Mouse (Mus musculus): ENCODE measurements around the gene Adgre5. TPM values are rescaled to one million over a fixed set of nuclear protein-coding genes. Genes with fewer than 3 reads are reported as not detected.

The Adgre5 gene
- total RNA-seq, 2 experiments from 2014 or later, result 11.9 to 12.6 TPM

GRCm38 (mm10) chr8:83756273-83756672 lies 15.1 kb upstream of the Adgre5 start:
- no peak for DNase-seq (ENCODE audit: low spot score in 2 of 2)

DNA sequence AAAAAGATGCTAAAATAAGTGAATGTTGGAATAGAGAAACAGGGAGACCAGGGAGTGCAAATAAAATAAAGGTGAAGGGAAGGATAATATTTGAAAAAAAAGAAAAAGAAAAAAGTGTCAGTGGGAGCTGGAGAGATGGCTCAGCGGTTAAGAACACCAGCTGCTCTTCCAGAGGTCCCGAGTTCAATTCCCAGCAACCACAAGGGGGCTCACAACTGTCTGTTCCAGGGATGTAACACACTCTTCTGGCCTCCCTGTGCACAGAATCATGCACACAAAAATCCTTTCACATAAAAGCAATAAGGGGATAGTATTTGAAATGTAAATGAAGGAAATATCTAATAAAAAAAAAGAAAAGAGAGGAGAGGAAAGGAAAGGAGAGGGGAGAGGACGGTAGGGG lies 13.0 kb upstream of the Adgre5 start:
- no peak for DNase-seq (ENCODE audit: low spot score in 2 of 2)

DNA sequence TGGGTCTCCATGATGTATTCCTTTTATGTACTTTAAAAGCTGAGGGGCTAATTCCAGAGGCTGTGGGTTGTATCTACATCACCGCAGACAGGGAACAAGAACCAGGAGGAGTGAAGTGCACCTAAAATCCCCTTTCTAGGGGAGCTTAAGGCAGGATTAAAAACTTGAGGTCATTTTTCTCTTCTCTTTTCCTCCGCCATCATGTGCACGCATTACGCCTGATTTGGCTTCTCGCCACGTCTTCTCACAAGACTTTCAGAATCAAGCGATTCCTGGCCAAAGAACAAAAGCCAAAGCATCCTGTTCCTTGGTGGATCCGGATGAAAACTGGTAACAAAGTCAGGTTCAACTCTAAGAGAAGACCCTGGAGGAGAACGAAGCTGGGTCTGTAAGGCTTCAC lies 8.1 kb upstream of the Adgre5 start:
- no peak for DNase-seq (ENCODE audit: low spot score in 2 of 2)

DNA sequence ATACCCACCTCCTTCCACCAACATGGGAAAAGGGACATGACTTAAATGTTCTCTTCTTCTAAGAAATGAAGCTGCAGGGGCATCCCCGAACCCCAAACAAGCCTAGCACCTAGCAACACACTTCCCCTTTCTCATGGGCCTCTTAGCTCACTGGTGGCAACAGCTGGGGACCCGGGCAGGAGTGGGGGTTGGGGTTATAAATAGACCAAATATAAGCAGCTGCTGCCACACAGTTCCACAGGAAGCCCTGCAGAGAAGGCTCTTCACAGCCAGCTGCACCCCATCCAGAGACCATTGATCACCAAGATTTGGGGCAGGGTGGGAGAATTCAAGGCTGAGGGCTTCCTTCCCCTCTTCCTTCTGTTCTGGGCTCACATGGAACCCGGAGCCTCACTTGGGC lies 7.6 kb upstream of the Adgre5 start:
- DNase-seq (ENCODE audit: low spot score in 2 of 2), result no peak

DNA sequence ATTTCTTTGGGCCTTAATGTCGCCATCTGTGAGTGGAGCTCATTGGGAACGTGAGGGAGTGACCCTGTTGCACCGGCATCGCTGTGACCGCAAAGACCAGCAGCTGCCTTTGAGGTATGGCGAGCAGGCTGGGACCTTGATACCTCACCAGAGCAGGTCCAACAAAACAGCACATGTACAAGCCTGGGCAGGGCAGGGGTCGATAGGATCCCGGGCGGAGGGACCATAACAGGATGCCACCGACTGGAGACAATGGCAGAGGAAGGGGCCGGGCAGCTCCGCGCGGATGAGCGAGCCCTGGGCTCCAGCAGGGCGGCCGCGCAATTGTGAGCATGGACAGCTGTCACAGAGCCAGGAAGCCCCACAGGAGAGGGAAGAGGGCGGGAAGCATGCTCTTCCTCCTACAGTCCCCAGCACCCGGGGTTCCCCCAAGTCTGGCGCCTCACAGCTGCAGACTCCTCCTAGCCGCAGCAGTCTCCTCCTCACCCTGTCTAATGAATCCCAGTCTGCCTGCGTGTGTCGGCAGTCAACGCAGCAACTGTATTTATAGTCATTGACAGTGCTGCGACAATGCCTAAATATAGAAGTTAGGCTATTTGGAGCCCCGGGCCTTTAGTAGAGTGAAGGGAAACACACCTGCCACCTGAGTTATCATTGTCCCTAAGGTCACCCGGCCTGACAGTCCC lies 6.7 kb upstream of the Adgre5 start:
- DNase-seq (ENCODE audit: low spot score in 2 of 2), result peak in 1 of 2 experiments; percentile 19

- no peak for DNase-seq (ENCODE audit: low spot score in 2 of 2)
Measured at GRCm38 (mm10) chr8:83744070-83744469, 2.9 kb upstream of the Adgre5 start.

DNA sequence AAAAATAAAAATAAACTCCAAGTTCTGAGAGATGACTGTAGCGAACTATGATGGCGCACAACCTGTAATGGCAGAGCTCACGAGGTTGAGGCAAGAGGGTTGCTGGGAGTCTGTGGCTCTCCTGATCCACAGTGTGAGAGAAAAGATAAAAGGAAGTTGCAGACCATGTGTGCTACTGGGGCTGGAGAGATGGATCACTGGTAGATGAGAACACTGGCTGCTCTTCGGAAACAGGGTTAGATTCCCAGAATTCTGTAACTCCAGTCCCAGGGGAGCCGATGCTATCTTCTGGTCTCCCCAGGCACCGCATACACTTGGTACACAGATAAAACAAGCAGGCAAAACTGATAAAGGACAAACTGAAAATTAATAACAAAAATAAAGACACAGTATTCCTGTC lies 1.8 kb upstream of the Adgre5 start:
- no peak for DNase-seq (ENCODE audit: low spot score in 2 of 2)

GRCm38 (mm10) chr8:83741849-83742655 lies 926 bp upstream of the Adgre5 start:
- no peak for DNase-seq (ENCODE audit: low spot score in 2 of 2)

DNA sequence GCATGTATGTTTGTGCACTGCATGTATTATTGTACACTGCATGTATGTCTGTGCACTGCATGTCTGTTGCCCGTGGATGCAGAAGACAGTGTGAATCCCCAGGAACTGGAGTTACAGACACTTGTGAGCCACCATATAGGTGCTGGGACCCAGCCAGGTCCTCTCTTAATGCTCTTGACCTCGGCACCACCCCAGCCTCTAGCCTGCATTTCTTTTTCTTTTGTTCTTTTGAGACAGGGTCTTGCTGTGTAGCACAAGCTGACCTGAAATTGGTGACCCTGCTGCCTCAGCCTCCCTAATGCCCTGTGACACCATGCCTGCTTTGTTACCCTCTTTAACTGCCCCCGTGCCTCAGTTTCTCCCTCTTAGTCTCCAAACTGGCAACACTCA lies 545 bp downstream of the Adgre5 start:
- DNase-seq (ENCODE audit: low spot score in 2 of 2), result no peak

- no peak for DNase-seq (ENCODE audit: low spot score in 2 of 2)
Measured at GRCm38 (mm10) chr8:83739711-83740468, 1.2 kb downstream of the Adgre5 start.

DNA sequence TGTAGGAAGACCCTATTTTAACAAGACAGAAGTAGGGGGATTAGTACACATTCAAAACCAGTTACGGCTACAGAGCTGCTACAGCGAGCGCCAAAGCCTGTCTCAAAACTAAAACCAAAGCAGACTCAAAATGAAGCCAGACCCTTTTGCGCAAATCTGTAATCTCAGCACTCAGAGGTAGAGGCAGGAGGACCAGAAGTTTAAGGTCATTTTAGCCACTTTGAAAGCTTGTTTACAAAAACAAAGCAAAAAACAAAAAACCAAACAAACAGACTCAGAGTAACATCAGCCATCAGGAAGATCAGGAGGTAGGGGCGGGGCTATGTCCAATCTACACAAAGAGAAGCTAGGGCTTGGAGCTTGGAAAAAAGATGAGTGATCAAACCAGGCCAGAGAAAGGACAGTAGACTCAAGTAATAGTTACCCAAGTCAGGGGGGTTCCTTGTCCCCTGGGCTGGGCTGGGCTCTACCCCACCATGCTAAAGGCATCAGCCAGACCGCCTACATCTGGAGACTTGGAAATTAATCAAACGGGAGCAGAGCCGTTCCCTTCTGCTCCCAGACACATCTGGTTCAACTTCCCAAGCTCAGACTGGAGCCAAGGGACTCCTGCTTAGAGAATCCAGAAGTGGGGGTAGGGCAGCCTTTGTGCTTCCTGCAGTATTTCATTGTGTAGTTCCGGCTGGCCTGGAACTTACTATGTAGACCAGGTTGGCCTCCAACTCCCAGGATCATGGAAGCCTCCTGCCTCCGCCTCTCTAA lies 2.0 kb downstream of the Adgre5 start:
- no peak for DNase-seq (ENCODE audit: low spot score in 2 of 2)

- DNase-seq (ENCODE audit: low spot score in 2 of 2), result no peak
Measured at GRCm38 (mm10) chr8:83737852-83738562, 3.1 kb downstream of the Adgre5 start.

- DNase-seq (ENCODE audit: low spot score in 2 of 2), result no peak
Measured at GRCm38 (mm10) chr8:83737346-83737745, 3.8 kb downstream of the Adgre5 start.

- DNase-seq (ENCODE audit: low spot score in 2 of 2), result no peak
Measured at GRCm38 (mm10) chr8:83736681-83737080, 4.4 kb downstream of the Adgre5 start.

DNA sequence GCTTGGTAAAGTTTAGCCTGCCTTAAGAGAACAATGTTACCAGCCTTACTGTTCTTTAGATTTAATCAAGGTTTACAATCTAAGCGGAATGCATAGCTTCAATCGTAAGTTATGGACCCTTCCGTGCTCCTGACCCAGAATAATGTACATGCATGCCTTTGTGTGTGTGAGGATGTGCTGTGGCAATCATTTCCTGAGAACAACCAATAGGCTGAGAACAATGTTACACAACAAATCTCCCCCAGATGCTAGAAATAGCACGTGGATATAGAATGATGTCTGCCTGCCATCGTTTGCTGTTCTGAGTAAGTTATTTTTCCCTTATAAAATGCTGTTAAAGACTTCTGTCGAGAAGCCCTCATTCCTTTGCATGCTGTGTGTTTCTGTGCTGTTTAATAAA lies 8.2 kb downstream of the Adgre5 start:
- no peak for DNase-seq (ENCODE audit: low spot score in 2 of 2)

DNA sequence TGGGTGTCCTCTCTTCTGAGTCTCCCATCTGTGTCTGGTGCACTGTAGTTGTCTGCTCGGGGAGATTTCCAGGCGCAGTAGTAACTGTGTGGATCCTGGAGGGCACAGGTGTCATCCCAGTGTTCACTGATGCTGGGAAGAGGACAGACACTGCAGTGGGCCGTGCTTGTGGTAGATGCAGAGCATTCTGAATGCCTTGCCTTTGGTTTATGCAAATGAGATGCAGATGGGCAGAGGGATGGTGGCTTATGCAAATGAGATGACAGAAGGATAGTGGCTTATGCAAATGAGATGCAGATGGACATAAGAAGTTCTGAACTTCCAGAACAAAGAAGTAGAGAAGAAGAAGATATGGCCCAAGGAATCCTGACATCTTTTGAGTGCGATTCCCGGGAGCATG lies 9.2 kb downstream of the Adgre5 start:
- no peak for DNase-seq (ENCODE audit: low spot score in 2 of 2)

DNA sequence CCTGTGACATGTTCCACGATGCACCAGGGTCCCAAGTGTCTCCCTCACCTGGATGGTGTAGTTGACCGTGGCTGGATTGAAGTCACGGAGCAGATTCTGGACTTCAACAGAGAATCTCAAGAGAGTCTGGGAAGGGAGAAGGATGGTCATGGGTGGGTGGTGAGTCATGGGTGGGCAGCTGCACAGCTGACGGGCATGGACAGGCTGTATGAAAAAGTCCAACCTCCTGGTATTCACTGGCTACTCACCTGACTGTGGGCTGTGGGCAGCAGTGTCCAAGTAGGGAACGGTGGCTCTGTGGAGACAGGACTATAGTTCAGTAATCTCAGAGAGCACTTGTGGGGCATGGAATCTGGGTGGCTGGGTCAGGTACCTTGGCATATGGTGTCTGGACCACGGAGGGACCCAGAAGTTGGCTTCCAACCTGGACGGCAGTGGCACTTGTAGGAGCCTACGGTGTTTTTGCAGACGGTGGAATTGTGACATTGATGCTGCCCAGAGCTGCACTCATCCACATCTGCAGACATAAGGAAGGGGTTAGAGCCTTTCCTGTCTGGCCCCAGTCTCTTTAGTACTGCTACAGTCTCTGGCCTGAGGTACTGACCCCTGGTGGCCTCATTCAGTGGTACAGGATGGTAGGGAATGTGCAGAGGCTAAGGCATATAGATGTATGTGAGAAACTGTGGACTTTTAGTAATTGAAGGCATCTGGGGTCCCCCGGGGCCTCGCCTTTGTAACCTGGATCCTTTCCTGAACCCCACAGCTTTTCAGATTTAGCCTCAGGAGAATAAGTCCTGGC lies 11.9 kb downstream of the Adgre5 start:
- DNase-seq (ENCODE audit: low spot score in 2 of 2), result no peak

DNA sequence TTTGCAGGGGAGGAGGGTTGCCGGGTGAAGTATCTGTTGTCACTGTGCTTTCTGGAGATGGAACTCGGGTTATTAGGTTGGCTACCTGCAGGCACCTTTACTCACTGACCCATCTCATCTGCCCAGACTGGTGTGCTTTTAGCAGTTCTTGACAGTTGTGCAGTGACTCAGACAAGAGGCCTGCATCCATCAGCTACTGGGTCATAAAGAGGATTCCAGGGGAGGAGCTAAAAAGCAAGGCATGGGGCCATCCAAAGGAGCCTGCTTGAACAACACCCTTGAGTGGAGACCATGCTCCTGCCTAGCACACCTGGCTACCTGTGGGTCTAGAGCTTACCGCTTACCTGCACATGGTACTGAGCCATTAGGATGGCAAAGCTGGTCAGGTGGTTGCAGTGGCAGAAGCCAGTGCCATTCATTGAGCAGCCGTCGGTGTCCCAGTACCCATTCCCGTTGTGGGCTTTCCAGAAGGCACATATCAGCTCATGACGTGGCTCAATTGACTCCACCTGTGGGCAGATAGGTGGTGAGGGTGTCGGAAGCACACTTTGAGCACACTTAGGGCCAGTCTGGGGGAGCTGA lies 15.5 kb downstream of the Adgre5 start:
- DNase-seq (ENCODE audit: low spot score in 2 of 2), result no peak

DNA sequence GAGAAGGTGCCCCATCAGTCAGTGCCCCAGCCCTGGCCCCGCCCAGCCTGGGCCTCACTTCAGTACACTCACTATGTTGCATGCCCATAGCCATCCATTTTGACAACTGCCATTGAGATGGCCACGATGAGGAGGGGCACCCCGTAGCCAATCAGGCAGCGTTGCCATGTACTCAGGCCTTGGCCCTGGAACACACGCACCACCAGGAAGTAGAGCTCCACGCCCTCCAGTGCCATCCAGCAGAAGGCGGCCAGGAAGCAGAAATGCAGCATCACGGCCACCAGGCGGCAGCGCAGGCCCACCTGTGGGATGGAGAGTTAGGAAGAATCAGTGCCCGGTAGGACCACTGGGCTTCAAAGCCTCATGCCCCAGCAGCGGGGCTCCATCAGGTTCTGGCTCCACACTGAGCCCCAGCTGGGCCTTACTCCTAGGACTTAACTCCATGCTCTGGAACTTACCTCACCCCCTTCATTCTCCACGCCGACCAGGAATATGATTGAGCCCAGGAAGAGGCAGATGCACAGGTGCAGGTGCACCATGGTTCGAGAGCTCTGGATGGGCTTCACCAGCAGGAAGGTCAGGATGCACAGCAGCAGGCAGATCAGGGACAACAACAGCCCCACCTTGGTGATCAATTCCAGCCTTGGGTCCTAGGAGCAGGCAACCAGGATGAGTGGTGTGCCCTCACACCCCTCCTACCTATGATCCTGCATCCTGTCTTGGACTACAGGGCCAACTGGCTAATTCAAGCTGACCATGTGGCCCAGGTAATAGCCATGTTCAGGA lies 16.2 kb downstream of the Adgre5 start:
- DNase-seq (ENCODE audit: low spot score in 2 of 2), result peak; percentile 73 to 84
